Mouse (Mus musculus) hindbrain, embryonic 12.5 days (tissue): ENCODE measurements around the gene Lgmn. TPM values are rescaled to one million over a fixed set of nuclear protein-coding genes. Genes with fewer than 3 reads are reported as not detected.
A peak's percentile ranks its signal among the peaks of the same experiment; 100 is the strongest.

ENCODE experiments used
- ATAC-seq: fragments of 200-750 bp; cut with Nextera tagmentation; 2 replicates; pipeline ENCODE4 v1.8.0; 2017; ENCODE audit warnings: moderate TSS enrichment; ENCODE audit not compliant: low FRiP score
- H3K27ac ChIP-seq: fragments of 300-500 bp; sonication (generic); 2 replicates; pipeline ENCODE4 v1.5.1; 2016; ENCODE audit warnings: mild to moderate bottlenecking
- H3K27me3 ChIP-seq: fragments of 300-500 bp; sonication (generic); 2 replicates; pipeline ENCODE4 v1.6.1; 2016; ENCODE audit warnings: mild to moderate bottlenecking
- H3K36me3 ChIP-seq: fragments of 300-500 bp; sonication (generic); 2 replicates; pipeline ENCODE4 v1.6.1; 2016; ENCODE audit warnings: mild to moderate bottlenecking
- H3K4me1 ChIP-seq: fragments of 300-500 bp; sonication (generic); 2 replicates; pipeline ENCODE4 v1.6.1; 2016
- H3K4me2 ChIP-seq: fragments of 300-500 bp; sonication (generic); replicated peaks from 2 replicates; pipeline ENCODE4 v1.6.1; 2016; ENCODE audit warnings: mild to moderate bottlenecking
- H3K4me3 ChIP-seq: fragments of 300-500 bp; sonication (generic); 2 replicates; pipeline ENCODE4 v1.5.1; 2016; ENCODE audit warnings: mild to moderate bottlenecking
- H3K9ac ChIP-seq: fragments of 300-500 bp; sonication (generic); 2 replicates; pipeline ENCODE4 v1.6.1; 2016; ENCODE audit warnings: mild to moderate bottlenecking, moderate library complexity
- H3K9me3 ChIP-seq: fragments of 300-500 bp; sonication (generic); replicated peaks from 2 replicates; pipeline ENCODE4 v1.6.1; 2016; ENCODE audit warnings: mild to moderate bottlenecking
- WGBS: fragments of 180-500 bp; shearing (Covaris S2); methylation state at CpG from one replicate; pipeline ENCODE4 v1.1.7; 2016; 5-methylcytosine and 5-hydroxymethylcytosine counted together
- polyA plus RNA-seq: library from polyadenylated mRNA; unstranded; fragments of >200 nt; fragmentation: Nextera tagmentation; extraction: Ambion mirVana; gene quantifications from 2 replicates; pipeline ENCODE4 v1.2.1, GENCODE M21; 2016

Gene Lgmn
- polyA plus RNA-seq, 1 experiment from 2014 or later, result 73.7 TPM

DNA sequence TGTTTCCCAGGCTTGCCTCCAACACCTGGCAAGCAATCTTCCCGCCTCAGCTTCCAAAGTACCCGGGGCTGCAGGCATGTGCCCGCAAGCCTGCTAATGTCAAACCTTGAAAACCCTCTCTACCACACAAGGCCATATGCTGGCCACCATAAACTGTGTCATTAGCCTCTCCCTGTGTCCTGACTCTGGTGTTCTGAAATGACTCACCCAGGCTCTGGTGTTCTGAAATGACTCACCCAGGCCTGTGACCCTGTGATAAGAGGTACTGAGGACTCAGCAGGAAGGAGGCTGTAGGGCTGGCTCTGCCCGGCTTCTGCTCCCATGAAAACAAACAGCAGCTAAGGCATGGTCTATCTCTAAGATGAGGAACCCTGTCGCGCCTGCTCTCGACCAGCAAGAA, 13.3 kb downstream of the Lgmn start:
- H3K4me2 ChIP-seq, result no peak overlapping the region
- 94% methylated on average over 7 of the region's 7 CpGs for WGBS
- no peak overlapping the region for H3K9ac ChIP-seq
- peaks cover 18% of the 10 kb centered on the region; the same call in 1 of the 2 replicates for H3K36me3 ChIP-seq
- H3K27me3 ChIP-seq, result no peaks in the 10 kb centered on the region
- ATAC-seq, result no peak
- H3K27ac ChIP-seq, result no peak overlapping the region
- H3K9me3 ChIP-seq, result no peaks in the 10 kb centered on the region
- H3K4me1 ChIP-seq, result no peaks in the 10 kb centered on the region
- H3K4me3 ChIP-seq, result no peak overlapping the region

DNA sequence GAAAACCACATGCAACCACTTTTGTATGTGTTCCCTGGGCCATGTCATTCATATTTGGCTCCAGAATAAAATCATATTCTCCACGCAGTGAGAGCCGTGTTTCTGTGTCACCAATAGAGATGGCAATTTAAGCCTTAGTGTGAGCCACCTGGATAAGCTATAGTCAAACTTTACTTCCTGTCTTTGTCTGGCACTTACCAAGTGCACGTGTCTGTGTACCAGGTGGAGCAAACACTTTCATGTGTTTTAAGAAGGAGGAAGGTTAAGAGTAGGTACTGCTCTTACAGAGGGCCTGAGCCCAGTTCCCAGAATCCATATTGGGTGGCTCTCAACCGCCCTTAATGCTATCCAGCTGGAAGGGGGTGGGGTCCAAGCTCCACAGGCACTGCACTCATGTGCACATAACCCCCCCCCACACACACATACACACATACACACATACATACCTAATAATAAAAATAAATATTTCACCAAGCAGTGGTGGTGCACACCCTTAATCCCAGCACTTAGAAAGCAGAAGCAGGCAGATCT, 14.5 kb downstream of the Lgmn start:
- H3K27me3 ChIP-seq, result no peaks in the 10 kb centered on the region
- 85% methylated on average over 4 of the region's 4 CpGs for WGBS
- no peak overlapping the region for H3K4me2 ChIP-seq
- H3K36me3 ChIP-seq, result peaks cover 18% of the 10 kb centered on the region; the same call in 1 of the 2 replicates
- H3K9me3 ChIP-seq, result no peaks in the 10 kb centered on the region
- no peaks in the 10 kb centered on the region for H3K4me1 ChIP-seq
- H3K4me3 ChIP-seq, result no peak overlapping the region
- no peak for ATAC-seq
- no peak overlapping the region for H3K9ac ChIP-seq
- H3K27ac ChIP-seq, result no peak overlapping the region

DNA sequence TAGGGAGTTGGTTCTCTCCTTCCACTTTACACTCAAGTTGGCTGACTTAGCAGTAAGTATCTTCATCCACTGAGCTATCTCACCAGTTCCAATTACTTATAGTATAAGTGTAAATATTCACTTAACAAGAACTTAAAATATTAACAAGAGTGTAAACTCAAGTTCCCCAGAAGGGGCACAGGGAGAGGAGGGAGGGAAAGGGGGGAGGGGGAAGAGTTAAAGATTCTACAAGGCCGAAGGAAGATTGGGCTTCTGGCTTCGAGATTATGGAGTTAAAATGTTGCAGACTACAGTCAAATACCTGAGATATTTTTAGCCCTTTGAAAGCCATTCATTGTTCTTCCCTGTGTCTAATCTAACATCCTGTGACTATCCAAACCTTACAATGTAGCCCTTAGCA, 15.2 kb downstream of the Lgmn start:
- no peak for ATAC-seq
- 80% methylated on average over 2 of the region's 2 CpGs for WGBS

DNA sequence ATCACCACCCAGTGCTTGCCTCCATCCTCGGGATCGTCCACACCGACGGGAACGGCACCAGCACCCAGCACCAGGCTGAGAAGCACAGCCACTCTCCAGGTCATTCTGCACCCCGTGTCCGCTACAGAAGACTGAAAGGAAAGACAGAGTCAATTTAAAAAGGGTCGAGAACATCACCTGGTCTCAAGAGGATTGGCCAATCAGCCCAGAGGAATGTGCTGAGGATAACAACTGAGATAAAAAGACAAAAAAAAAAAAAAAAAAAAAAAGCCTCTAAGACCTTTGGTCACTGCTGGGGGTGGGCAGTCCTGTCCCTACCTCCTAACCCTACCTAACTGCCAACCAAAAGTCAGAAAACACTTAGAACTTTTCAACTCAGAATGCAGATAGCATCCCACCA, 16.0 kb downstream of the Lgmn start:
- peaks cover 18% of the 10 kb centered on the region; the same call in 1 of the 2 replicates for H3K36me3 ChIP-seq
- H3K4me1 ChIP-seq, result peaks cover 5% of the 10 kb centered on the region; the same call in 1 of the 2 replicates
- H3K4me3 ChIP-seq, result no peak overlapping the region
- 91% methylated on average over 8 of the region's 8 CpGs for WGBS
- no peaks in the 10 kb centered on the region for H3K9me3 ChIP-seq
- H3K9ac ChIP-seq, result no peak overlapping the region
- H3K27ac ChIP-seq, result no peak overlapping the region
- H3K27me3 ChIP-seq, result no peaks in the 10 kb centered on the region
- no peak overlapping the region for H3K4me2 ChIP-seq
- ATAC-seq, result no peak

More for the DNA sequence above, 15.2 kb downstream of the Lgmn start:
- peaks cover 18% of the 10 kb centered on the region; the same call in 1 of the 2 replicates for H3K36me3 ChIP-seq
- no peaks in the 10 kb centered on the region for H3K27me3 ChIP-seq
- H3K27ac ChIP-seq, result no peak overlapping the region
- no peak overlapping the region for H3K9ac ChIP-seq
- H3K4me2 ChIP-seq, result no peak overlapping the region
- peaks cover 4% of the 10 kb centered on the region; the same call in 1 of the 2 replicates for H3K4me1 ChIP-seq
- no peaks in the 10 kb centered on the region for H3K9me3 ChIP-seq
- H3K4me3 ChIP-seq, result no peak overlapping the region

DNA sequence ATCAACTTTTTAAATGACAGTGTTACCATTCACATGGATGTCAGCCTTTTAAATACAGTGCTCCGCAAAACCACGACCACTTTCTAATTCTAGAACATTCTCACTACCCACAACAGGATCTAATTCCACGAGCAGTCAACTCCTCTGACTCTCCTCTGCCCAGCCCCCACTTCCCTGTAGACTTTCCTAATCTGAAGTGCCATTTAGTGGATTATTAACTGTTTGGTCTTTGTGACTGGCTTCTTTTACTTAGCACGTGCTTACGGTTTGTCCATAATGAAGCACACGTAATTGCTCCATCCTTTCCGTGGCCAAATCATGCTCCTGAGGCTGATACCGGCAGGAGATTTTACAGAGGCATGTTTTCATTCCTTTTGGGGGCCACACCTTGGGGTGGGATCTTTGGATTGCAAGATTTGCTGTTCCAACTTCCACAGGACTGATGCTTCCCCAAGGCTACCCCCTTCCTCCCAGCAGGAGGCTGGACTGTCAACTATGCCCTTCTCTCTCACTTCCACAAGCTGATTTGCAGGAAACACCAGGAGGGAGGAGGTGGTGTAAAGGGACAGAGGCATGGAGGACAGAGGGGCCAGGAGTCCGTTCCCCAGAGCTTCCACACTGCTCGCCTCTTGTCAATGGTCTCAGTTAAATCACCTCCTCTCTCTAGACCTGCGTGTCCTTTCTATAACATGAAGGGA, 16.8 kb downstream of the Lgmn start:
- H3K27me3 ChIP-seq, result no peaks in the 10 kb centered on the region
- peaks cover 5% of the 10 kb centered on the region; the same call in 1 of the 2 replicates for H3K4me1 ChIP-seq
- no peak overlapping the region for H3K4me3 ChIP-seq
- WGBS, result 87% methylated on average over 11 of the region's 11 CpGs
- H3K9ac ChIP-seq, result no peak overlapping the region
- H3K36me3 ChIP-seq, result peaks cover 18% of the 10 kb centered on the region; the same call in 1 of the 2 replicates
- H3K27ac ChIP-seq, result no peak overlapping the region
- H3K9me3 ChIP-seq, result no peaks in the 10 kb centered on the region
- H3K4me2 ChIP-seq, result no peak overlapping the region
- no peak for ATAC-seq

DNA sequence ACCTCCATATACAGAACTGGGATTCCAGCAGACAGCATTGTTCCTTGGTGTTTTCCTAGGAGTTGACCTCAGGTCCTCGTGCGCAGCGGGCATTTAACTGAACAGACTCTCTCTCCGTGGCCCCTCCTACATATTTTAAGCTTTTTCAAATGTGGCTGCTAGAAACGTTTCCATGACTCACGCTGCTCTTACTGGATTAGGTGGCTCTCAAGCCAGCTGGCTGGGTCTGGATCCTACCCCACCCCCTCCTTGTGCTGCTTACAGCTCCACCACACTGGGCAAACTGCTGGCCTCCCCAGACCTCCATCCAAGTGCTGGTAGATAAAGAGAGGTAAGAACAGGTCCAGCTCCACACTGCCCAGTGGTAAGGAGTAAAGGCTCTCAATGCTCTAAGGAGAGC, 17.5 kb downstream of the Lgmn start:
- peaks cover 18% of the 10 kb centered on the region; the same call in 1 of the 2 replicates for H3K36me3 ChIP-seq
- no peak overlapping the region for H3K27ac ChIP-seq
- H3K4me1 ChIP-seq, result peaks cover 5% of the 10 kb centered on the region; the same call in 1 of the 2 replicates
- ATAC-seq, result no peak
- no peaks in the 10 kb centered on the region for H3K27me3 ChIP-seq
- no peak overlapping the region for H3K9ac ChIP-seq
- WGBS, result 87% methylated on average over 6 of the region's 6 CpGs
- H3K9me3 ChIP-seq, result no peaks in the 10 kb centered on the region
- no peak overlapping the region for H3K4me3 ChIP-seq
- no peak overlapping the region for H3K4me2 ChIP-seq

DNA sequence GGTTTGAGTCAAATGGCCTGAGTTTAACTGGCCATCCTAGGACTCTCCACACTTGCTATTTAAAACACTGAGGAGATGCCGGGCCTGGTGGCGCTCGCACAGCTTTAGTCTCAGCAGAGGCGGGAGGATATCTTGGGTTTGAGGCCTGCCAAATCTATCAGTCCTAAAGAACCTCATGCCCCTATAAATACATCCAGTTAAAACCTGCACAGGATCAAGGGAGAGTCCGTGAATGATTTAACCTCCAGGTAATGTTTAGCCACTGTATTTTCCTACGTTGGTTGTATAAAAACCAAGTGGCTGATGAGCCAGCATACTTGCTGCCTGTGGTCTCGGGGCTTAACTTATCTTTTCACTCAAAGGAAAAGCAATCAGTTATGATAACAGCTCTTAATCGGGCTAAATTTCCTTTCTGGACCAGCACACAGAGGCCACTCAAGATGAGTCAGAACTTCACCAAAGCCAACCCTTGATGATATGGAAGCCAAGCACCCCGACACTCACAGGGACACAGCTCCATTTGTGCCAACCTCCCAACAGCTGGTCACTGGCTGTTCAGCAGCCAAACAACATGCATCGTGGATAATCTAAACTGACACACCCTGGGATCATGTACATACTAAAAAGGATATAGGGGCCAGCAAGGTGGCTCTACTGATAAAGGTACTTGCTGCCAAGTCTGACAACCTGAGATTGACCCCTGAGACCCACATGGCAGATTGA, 19.3 kb downstream of the Lgmn start:
- no peak for ATAC-seq
- Histone ChIP-seq H3K4me2 (no peak overlapping the region), H3K27ac (no peak overlapping the region), H3K9me3 (no peaks in the 10 kb centered on the region), H3K9ac (no peak overlapping the region), H3K27me3 (no peaks in the 10 kb centered on the region), H3K36me3 (peaks cover 12% of the 10 kb centered on the region; the same call in 1 of the 2 replicates), H3K4me1 (peaks cover 8% of the 10 kb centered on the region; the same call in 1 of the 2 replicates), H3K4me3 (no peak overlapping the region)
- WGBS, result 92% methylated on average over 10 of the region's 10 CpGs

DNA sequence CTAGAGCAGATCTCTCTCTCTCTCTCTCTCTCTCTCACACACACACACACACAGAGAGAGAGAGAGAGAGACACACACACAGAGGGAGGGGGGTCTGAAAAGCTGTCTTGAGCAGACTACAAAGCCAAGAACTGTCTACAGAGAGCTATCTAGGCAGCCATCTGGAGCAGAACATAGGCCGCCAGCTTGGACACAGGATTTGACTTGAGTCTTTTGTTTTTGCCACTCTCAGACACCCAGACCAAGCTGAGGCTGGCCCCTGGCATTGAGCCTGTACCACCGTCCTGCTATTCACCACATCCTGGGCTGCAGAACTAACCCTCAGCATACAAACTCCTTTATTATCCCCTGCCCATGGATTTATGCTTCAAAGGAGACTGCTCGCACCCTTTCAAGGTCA, 20.1 kb downstream of the Lgmn start:
- 0 out of 2 replicates have a peak overlapping the region, but pooled peaks have one; percentile 12 for H3K27ac ChIP-seq
- no peak overlapping the region for H3K9ac ChIP-seq
- ATAC-seq, result peak; percentile 60; the same call in 1 of the 2 replicates
- H3K4me2 ChIP-seq, result no peak overlapping the region
- 62% methylated on average over 3 of the region's 3 CpGs for WGBS
- no peaks in the 10 kb centered on the region for H3K9me3 ChIP-seq
- H3K4me1 ChIP-seq, result peaks cover 8% of the 10 kb centered on the region; the same call in 1 of the 2 replicates
- no peaks in the 10 kb centered on the region for H3K27me3 ChIP-seq
- no peak overlapping the region for H3K4me3 ChIP-seq
- H3K36me3 ChIP-seq, result peaks cover 12% of the 10 kb centered on the region; the same call in 1 of the 2 replicates

DNA sequence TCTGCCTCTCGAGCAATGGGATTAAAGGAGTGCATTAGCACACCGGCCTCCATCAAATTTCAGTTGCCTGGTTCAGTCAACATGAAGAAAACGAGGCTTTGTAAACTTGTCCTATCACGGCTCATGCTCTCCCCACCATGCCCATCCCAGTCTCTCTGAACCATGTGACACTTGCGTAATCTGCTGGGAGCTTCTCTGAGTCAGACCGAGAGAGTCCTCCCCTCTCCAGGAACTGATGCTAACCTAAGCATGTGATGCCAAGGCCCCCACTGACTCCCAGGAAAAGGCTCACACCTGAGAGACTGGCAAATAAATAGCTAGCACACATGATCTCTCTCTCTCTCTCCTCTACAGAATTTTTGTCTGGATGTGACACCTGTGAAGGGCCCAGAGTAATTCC, 21.9 kb downstream of the Lgmn start:
- Histone ChIP-seq H3K4me3 (no peak overlapping the region), H3K9ac (no peak overlapping the region), H3K9me3 (no peaks in the 10 kb centered on the region), H3K4me2 (no peak overlapping the region), H3K36me3 (0 out of 2 replicates have a peak, but pooled peaks cover 9% of the 10 kb centered on the region), H3K27me3 (no peaks in the 10 kb centered on the region), H3K4me1 (peaks cover 8% of the 10 kb centered on the region; the same call in 1 of the 2 replicates), H3K27ac (no peak overlapping the region)
- no peak for ATAC-seq
- 91% methylated on average over 6 of the region's 6 CpGs for WGBS

DNA sequence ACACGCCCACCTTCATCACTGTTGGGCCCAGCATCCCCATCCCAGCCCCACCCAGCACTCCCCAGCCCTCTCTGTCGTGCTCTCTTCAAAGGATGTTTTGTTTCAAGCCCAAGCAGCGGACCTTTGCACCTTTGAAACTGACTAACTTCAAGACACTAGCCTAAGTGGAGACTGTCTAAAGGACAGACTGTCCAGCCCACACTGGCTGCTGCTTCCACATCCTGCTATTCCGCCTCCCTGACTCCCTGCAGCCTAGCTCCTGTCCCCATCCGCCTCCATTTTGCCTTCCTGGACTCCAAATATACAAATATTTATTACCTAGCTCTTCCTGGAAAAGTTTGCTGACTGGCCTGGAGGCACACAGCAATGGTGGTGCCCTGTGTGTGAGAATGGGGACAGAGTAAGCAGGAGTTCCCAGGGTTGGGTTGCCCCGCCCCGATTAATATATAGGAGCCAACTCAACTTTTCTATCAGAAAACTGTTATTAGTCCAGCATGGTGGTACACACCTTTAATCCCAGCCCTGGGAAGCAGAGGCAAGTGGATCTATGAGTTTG, 22.6 kb downstream of the Lgmn start:
- H3K27me3 ChIP-seq, result no peaks in the 10 kb centered on the region
- no peak for ATAC-seq
- no peak overlapping the region for H3K27ac ChIP-seq
- no peak overlapping the region for H3K9ac ChIP-seq
- WGBS, result 74% methylated on average over 7 of the region's 7 CpGs
- 0 out of 2 replicates have a peak, but pooled peaks cover 5% of the 10 kb centered on the region for H3K36me3 ChIP-seq
- no peak overlapping the region for H3K4me3 ChIP-seq
- H3K4me1 ChIP-seq, result peaks cover 8% of the 10 kb centered on the region; the same call in 1 of the 2 replicates
- H3K4me2 ChIP-seq, result no peak overlapping the region
- no peaks in the 10 kb centered on the region for H3K9me3 ChIP-seq

DNA sequence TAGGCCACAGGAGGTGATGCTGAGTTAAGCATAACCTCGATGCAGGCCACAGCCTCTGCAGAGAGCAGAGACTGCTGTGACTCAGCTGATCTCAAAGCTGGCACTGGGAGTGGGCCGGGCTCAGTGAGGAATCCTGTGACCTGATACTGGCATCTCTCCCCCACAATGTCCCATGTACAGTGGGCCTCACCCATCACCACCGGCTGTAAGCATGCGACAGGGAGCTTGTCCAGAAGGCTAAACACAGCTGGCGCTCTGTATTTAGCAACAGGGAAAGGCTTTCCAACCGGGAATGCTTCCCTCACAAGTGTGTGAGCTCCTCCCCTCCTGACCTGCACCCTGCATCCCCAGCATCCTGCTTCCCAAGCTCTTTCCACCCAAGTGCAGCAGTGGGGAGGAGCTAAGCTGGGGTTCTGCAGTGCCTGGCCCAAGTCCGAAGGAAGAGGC, 23.2 kb downstream of the Lgmn start:
- 53% methylated on average over 7 of the region's 7 CpGs for WGBS
- Histone ChIP-seq H3K27me3 (no peaks in the 10 kb centered on the region), H3K4me1 (peaks cover 8% of the 10 kb centered on the region; the same call in 1 of the 2 replicates), H3K27ac (no peak overlapping the region), H3K36me3 (0 out of 2 replicates have a peak, but pooled peaks cover 5% of the 10 kb centered on the region), H3K9me3 (no peaks in the 10 kb centered on the region), H3K4me2 (no peak overlapping the region), H3K4me3 (no peak overlapping the region), H3K9ac (no peak overlapping the region)
- ATAC-seq, result no peak

DNA sequence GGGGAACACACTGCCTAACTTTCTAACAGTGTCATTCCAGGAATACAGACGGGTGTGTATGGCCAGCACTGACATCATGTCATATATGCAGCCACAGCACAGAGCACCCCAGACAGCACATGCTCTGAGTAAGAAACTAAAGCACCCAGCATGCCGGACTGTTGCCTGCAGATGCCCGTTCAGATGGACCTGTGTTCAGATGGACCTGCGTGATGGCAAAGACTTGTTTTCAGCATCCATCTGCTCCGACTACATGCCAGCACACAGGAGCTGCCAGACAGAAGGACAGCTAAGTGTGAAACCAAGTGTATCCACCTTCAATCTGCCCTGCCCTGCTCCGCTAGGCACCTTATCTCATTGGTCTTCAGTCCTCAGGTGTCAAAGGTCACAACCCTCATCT, 24.9 kb downstream of the Lgmn start:
- Histone ChIP-seq H3K36me3 (0 out of 2 replicates have a peak, but pooled peaks cover 5% of the 10 kb centered on the region), H3K9ac (no peak overlapping the region), H3K4me1 (peaks cover 7% of the 10 kb centered on the region; the same call in 1 of the 2 replicates), H3K9me3 (no peaks in the 10 kb centered on the region), H3K27ac (no peak overlapping the region), H3K4me2 (no peak overlapping the region), H3K4me3 (no peak overlapping the region), H3K27me3 (no peaks in the 10 kb centered on the region)
- WGBS, result 87% methylated on average over 6 of the region's 6 CpGs
- no peak for ATAC-seq
